Mouse (Mus musculus) bone marrow, adult 2 months (tissue): ENCODE data around the gene Stard9. TPM values are rescaled to one million over a fixed set of nuclear protein-coding genes. Genes with fewer than 3 reads are reported as not detected.
"Not testable (repeated sequence)": the region's sequence is repeated elsewhere in the genome, so short reads cannot be mapped to it uniquely, and the experiment has no call there.

Experiments used
- H3K27ac ChIP-seq: fragments of 200-500 bp; 2 replicates; pipeline ENCODE4 v1.5.1; 2012; ENCODE audit warnings: low read depth, mild to moderate bottlenecking, control low read depth, inconsistent platforms, low read length; ENCODE audit not compliant: control insufficient read depth, poor library complexity, insufficient read depth
- H3K4me1 ChIP-seq: fragments of 200-500 bp; 2 replicates; pipeline ENCODE4 v1.6.1; 2011; ENCODE audit warnings: low read length; ENCODE audit not compliant: control insufficient read depth, insufficient read depth
- H3K4me3 ChIP-seq: fragments of 200-500 bp; replicated peaks from 2 replicates; pipeline ENCODE3; 2011; ENCODE audit warnings: mild to moderate bottlenecking, low read depth, low read length, control low read depth; ENCODE audit not compliant: control insufficient read depth
- CTCF ChIP-seq: fragments of 200-500 bp; IDR thresholded peaks from 2 replicates; pipeline ENCODE4 v1.5.1; 2011; ENCODE audit warnings: low read length, control low read depth; ENCODE audit not compliant: control insufficient read depth, insufficient read depth
- POLR2A ChIP-seq: fragments of 200-500 bp; IDR thresholded peaks from 2 replicates; pipeline ENCODE4 v1.6.1; 2011; ENCODE audit warnings: low read depth, mild to moderate bottlenecking, control low read depth, low read length, borderline replicate concordance; ENCODE audit not compliant: control insufficient read depth
- WGBS: fragments of 180-500 bp; shearing (Covaris S2); methylation state at CpG from one replicate; pipeline ENCODE4 v1.1.7; 2018; 5-methylcytosine and 5-hydroxymethylcytosine counted together
- polyA plus RNA-seq: library from polyadenylated mRNA; stranded (reverse); fragments of >200 nt; gene quantifications from 2 replicates; pipeline ENCODE4 v1.2.4, GENCODE M21; 2011; ENCODE audit warnings: low replicate concordance; ENCODE audit not compliant: missing spikeins, insufficient read depth, insufficient read length

Gene Stard9
- polyA plus RNA-seq, 1 experiment, result 3.6 TPM

DNA sequence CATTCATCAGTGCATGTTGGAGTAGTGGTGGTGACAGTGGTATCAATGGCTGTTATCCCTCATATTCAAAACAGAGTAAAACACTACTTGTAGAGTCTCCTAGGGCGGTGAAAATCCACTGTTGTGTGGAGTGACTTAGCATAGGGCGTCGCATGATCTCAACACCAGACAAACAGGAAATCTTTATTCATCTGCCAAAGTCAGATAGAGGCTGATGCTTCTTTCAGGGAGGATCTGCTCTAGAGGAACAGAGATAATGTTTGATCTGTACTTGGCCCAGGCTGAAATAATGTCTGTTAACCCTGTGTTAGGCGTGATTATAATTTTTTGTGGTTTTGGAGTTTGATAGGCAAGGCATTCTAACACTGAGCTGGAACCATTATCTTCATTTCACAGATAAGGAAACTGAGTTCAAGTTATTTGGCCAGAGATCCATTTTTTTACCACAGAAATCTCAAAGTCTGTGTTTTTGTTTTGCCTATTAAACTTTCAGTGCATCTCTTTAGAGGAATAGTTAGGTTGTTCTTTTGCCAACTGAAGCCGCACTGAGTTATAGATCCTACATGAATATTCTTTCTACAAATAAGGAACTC lies 31.7 kb downstream of the Stard9 start:
- Histone ChIP-seq H3K27ac (no peak overlapping the region), H3K4me1 (no peaks in the 10 kb centered on the region; the same call in 1 of the 2 replicates), H3K4me3 (no peak overlapping the region)
- no peak for TF ChIP-seq POLR2A
- TF ChIP-seq CTCF, result no peak
- WGBS, result 29% methylated on average over 5 of the region's 5 CpGs

DNA sequence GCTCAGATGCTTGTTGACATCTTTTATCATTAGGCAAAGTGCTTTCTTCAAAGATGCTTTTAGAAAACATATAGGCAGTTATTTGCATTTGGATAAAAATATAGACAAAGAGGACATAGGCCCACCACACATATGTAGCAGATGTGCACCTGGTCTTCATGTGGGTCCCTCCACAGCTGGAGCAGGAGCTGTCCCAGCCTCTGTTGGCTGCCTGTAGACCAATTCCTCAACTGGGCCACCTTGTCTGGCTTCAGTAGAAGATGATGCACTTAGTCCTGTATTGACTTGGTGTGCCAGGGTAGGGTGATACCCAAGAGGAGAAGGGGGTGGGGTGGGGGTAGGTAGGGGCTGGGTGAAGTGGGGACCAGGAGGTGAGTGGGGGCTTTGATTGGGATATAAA lies 33.8 kb downstream of the Stard9 start:
- no peaks in the 10 kb centered on the region for H3K4me1 ChIP-seq
- TF ChIP-seq POLR2A, result no peak
- TF ChIP-seq CTCF, result no peak
- no peak overlapping the region for H3K27ac ChIP-seq
- H3K4me3 ChIP-seq, result no peak overlapping the region

- no peak for TF ChIP-seq POLR2A
- TF ChIP-seq CTCF, result no peak
- H3K4me1 ChIP-seq, result no peaks in the 10 kb centered on the region
- H3K27ac ChIP-seq, result no peak overlapping the region
- 77% methylated on average over 3 of the region's 3 CpGs for WGBS
- no peak overlapping the region for H3K4me3 ChIP-seq
Observed at GRCm38 (mm10) chr2:120663491-120664154, 34.7 kb downstream of the Stard9 start.

DNA sequence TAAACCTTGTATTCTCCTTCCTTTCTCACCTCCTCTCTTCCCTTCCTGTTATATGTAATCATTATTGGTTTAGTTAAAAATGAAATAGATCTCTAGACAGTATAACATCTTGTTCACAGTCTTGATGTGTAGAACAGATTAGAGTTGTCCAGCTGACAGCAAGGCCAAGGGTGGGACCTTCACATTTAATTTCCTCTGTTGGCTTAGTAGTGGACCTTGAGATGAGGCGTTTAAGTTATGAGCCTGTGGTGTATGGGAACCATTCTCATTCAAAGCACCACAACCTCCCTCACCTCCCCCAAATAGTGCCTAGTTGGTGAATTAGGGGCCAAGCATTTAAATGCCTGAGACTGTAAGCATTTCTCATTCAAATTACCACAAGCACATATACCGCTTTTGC lies 38.5 kb downstream of the Stard9 start:
- WGBS, result 45% methylated on average over 2 of the region's 2 CpGs
- TF ChIP-seq CTCF (no peak), POLR2A (no peak)

GRCm38 (mm10) chr2:120670253-120670652 lies 41.3 kb downstream of the Stard9 start:
- TF ChIP-seq POLR2A, result no peak
- no peak for TF ChIP-seq CTCF
- WGBS, result 55% methylated on average over 2 of the region's 2 CpGs

More for the DNA sequence above, 38.5 kb downstream of the Stard9 start:
- H3K4me1 ChIP-seq, result no peaks in the 10 kb centered on the region; the same call in 1 of the 2 replicates
- H3K27ac ChIP-seq, result no peak overlapping the region
- H3K4me3 ChIP-seq, result no peak overlapping the region

DNA sequence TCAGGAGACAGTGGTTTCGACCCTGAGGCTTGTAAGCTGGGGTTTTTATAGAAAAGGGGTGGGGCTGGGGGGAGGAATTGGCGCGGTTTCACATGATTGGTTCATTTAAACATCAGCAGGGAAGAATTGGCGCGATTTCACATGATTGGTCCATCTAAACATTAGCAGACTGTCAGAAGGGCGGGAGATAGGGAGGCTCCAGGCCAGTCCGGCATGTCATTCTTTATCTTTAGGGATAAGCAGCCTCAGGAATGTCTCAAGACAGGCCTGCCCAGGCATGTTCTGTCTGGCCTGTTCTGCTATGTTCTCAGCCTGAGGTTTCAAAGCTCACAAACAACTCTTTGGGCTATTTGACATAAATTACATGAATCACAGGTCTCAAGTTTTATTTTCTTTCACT lies 52.2 kb downstream of the Stard9 start:
- H3K4me3 ChIP-seq, H3K27ac ChIP-seq, H3K4me1 ChIP-seq: not testable (repeated sequence)
- 85% methylated on average over 7 of the region's 7 CpGs for whole genome bisulfite sequencing

More at GRCm38 (mm10) chr2:120670253-120670652, 41.3 kb downstream of the Stard9 start:
- Histone ChIP-seq H3K4me3 (no peak overlapping the region), H3K27ac (no peak overlapping the region), H3K4me1 (no peaks in the 10 kb centered on the region; the same call in 1 of the 2 replicates)

DNA sequence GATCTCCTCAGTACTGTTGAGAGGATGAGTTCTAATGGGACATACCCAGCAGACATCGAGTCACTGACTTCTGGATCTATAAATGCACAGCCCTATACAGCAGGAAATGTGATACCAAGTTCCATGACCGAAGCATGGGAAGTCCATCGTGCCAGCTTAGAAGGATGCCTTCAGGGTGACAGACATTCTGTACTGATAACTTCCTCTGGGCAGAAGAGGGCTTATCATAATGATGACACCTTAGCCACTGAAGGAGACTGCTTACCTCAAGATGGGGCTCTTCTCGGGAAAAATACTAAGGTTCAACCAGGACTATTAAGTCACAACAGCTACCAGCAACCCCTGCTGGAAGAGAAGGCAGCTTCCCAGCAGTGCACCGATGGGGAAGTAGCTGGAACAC lies 68.8 kb downstream of the Stard9 start:
- Histone ChIP-seq H3K4me1 (no peaks in the 10 kb centered on the region), H3K27ac (no peak overlapping the region), H3K4me3 (no peak overlapping the region)
- TF ChIP-seq POLR2A, result no peak
- 49% methylated on average over 5 of the region's 5 CpGs for WGBS

- no peak overlapping the region for H3K4me3 ChIP-seq
- no peaks in the 10 kb centered on the region for H3K4me1 ChIP-seq
- 51% methylated on average over 3 of the region's 3 CpGs for WGBS
- no peak overlapping the region for H3K27ac ChIP-seq
- no peak for TF ChIP-seq CTCF
- TF ChIP-seq POLR2A, result no peak
Observed at GRCm38 (mm10) chr2:120700379-120700885, 71.5 kb downstream of the Stard9 start.
